In genomic region chr2:127778451-127778850, GRCm38 (mm10) we compare ENCODE assay signal across 29 mouse cellular contexts. TPM values are rescaled to one million over a fixed set of nuclear protein-coding genes. Genes with fewer than 3 reads are reported as not detected.
"Had no signal": no experiment of that assay in that cellular context is flagged by ENCODE, and none has a peak within 500 bp of the region (broad histone marks: within the 10 kb centered on the region; RNA-seq: fewer than 3 reads in every experiment).

No protein-coding gene starts in this region.

- H3K27ac ChIP-seq: embryonic facial prominence, embryonic 10.5 days; embryonic facial prominence, embryonic 12.5 days; embryonic facial prominence, embryonic 13.5 days; embryonic facial prominence, embryonic 15.5 days; forebrain, embryonic 10.5 days; forebrain, embryonic 12.5 days; forebrain, embryonic 13.5 days; forebrain, embryonic 15.5 days; gastrocnemius, adult 2 months; heart, adult 2 months had no signal

- H3K9me3 ChIP-seq: embryonic facial prominence, embryonic 10.5 days; embryonic facial prominence, embryonic 12.5 days; embryonic facial prominence, embryonic 13.5 days; embryonic facial prominence, embryonic 15.5 days; forebrain, embryonic 10.5 days; forebrain, embryonic 12.5 days; forebrain, embryonic 13.5 days; forebrain, embryonic 15.5 days had no signal

- H3K4me3 ChIP-seq: embryonic facial prominence, embryonic 10.5 days; embryonic facial prominence, embryonic 12.5 days; embryonic facial prominence, embryonic 13.5 days; embryonic facial prominence, embryonic 15.5 days; erythroblast, embryonic 14.5 days; forebrain, embryonic 10.5 days; forebrain, embryonic 12.5 days; forebrain, embryonic 13.5 days; forebrain, embryonic 15.5 days; gastrocnemius, adult 2 months; heart, adult 2 months had no signal

- DNase-seq: cerebellum, adult 2 months; cerebellum, adult 8-10 months; cerebellum, adult 9-10 months; cerebellum, adult 9-11 months; cerebellum, postnatal 10 days; cerebellum, postnatal 14 days; cerebellum, postnatal 25 days; cerebellum, postnatal 36 days; embryo, embryonic 11 days; forebrain, postnatal 0 days; gastrocnemius, adult 2 months; gastrocnemius, postnatal 10 days; gastrocnemius, postnatal 14 days; gastrocnemius, postnatal 25 days; gastrocnemius, postnatal 36 days; heart, adult 2 months had no signal

- H3K27me3 ChIP-seq: embryonic facial prominence, embryonic 12.5 days; embryonic facial prominence, embryonic 13.5 days; embryonic facial prominence, embryonic 15.5 days; forebrain, embryonic 12.5 days; forebrain, embryonic 13.5 days; forebrain, embryonic 15.5 days had no signal

- H3K4me1 ChIP-seq: embryonic facial prominence, embryonic 12.5 days; embryonic facial prominence, embryonic 15.5 days had no signal

RNA-seq across cellular contexts. Expression of gene Mall, which starts 48.7 kb away (rescaled TPM):
- total RNA-seq: common myeloid progenitor, adult 5-6 weeks; granulocyte monocyte progenitor cell, adult 5-6 weeks had no signal
- polyA plus RNA-seq: erythroblast, embryonic 14.5 days had no signal

RNA-seq across cellular contexts. Expression of gene Bub1, which starts 53.2 kb away (rescaled TPM):
- total RNA-seq: gastrocnemius, adult 18-20 months; gastrocnemius, adult 2 months; gastrocnemius, adult 8-10 months had no signal
